Mouse (Mus musculus) lung, adult 2 months (tissue): ENCODE results near the gene Aes.

Experiments used
- CTCF ChIP-seq: fragments of 200-500 bp; IDR thresholded peaks from 2 replicates; pipeline ENCODE4 v1.5.1; 2011; ENCODE audit warnings: mild to moderate bottlenecking, low read length, control low read depth; ENCODE audit not compliant: insufficient read depth
- POLR2A ChIP-seq: fragments of 200-500 bp; IDR thresholded peaks from 2 replicates; pipeline ENCODE4 v1.6.1; 2011; ENCODE audit warnings: low read depth, mild to moderate bottlenecking, control low read depth, low read length, borderline replicate concordance; ENCODE audit errors: extremely low read depth

GRCm38 (mm10) chr10:81523570-81523969 lies 35.7 kb upstream of the Aes start:
- TF ChIP-seq CTCF (no peak), POLR2A (no peak)
